Mouse (Mus musculus) neural tube, embryonic 11.5 days (tissue): ENCODE measurements around the gene 4933405L10Rik. TPM values are rescaled to one million over a fixed set of nuclear protein-coding genes. Genes with fewer than 3 reads are reported as not detected.

ENCODE experiments used
- ATAC-seq: fragments of 200-750 bp; cut with Nextera tagmentation; 2 replicates; pipeline ENCODE4 v1.8.0; 2017; ENCODE audit warnings: moderate number of reproducible peaks, mild to moderate bottlenecking, moderate TSS enrichment, moderate library complexity; ENCODE audit not compliant: insufficient read depth, low FRiP score, low TSS enrichment
- DNase-seq: peaks from one replicate; pipeline ENCODE4 v3.0.0-alpha.2; 2015; ENCODE audit warnings: low spot score
- H3K27ac ChIP-seq: fragments of 300-500 bp; sonication (generic); 2 replicates; pipeline ENCODE4 v1.5.1; 2014; ENCODE audit warnings: low read depth, mild to moderate bottlenecking, low read length
- H3K27me3 ChIP-seq: fragments of 300-500 bp; sonication (generic); 2 replicates; pipeline ENCODE4 v1.6.1; 2014; ENCODE audit warnings: mild to moderate bottlenecking, low read length, mixed read lengths; ENCODE audit not compliant: control insufficient read depth, insufficient read depth
- H3K36me3 ChIP-seq: fragments of 300-500 bp; sonication (generic); 2 replicates; pipeline ENCODE4 v1.6.1; 2014; ENCODE audit warnings: mild to moderate bottlenecking, low read length, moderate library complexity, mixed read lengths; ENCODE audit not compliant: control insufficient read depth, insufficient read depth
- H3K4me1 ChIP-seq: fragments of 300-500 bp; sonication (generic); 2 replicates; pipeline ENCODE4 v1.6.1; 2014; ENCODE audit warnings: low read length, mixed read lengths; ENCODE audit not compliant: control insufficient read depth, insufficient read depth
- H3K4me2 ChIP-seq: fragments of 300-500 bp; sonication (generic); 2 replicates; pipeline ENCODE4 v1.6.1; 2014; ENCODE audit warnings: low read depth, mild to moderate bottlenecking, moderate library complexity
- H3K4me3 ChIP-seq: fragments of 300-500 bp; sonication (generic); 2 replicates; pipeline ENCODE4 v1.5.1; 2014; ENCODE audit warnings: low read depth, low read length
- H3K9ac ChIP-seq: fragments of 300-500 bp; sonication (generic); 2 replicates; pipeline ENCODE4 v1.6.1; 2014; ENCODE audit warnings: mild to moderate bottlenecking, low read length
- H3K9me3 ChIP-seq: fragments of 300-500 bp; sonication (generic); 2 replicates; pipeline ENCODE4 v1.6.1; 2016; ENCODE audit warnings: low read length; ENCODE audit not compliant: control insufficient read depth
- WGBS: fragments of 180-500 bp; shearing (Covaris S2); extraction: QIAGEN DNeasy Blood & Tissue Kit; methylation state at CpG from one replicate; pipeline ENCODE4 v1.1.7; 2014; 5-methylcytosine and 5-hydroxymethylcytosine counted together
- polyA plus RNA-seq: library from polyadenylated mRNA; unstranded; fragments of >200 nt; fragmentation: Nextera tagmentation; extraction: Ambion mirVana; gene quantifications from 2 replicates; pipeline ENCODE4 v1.2.1, GENCODE M21; 2014

Gene 4933405L10Rik
- polyA plus RNA-seq, 1 experiment from 2014 or later, result not detected

- 92% methylated on average over 17 of the region's 17 CpGs for WGBS
- no peak overlapping the region for H3K4me2 ChIP-seq
Observed at GRCm38 (mm10) chr8:105697196-105697780, 10.2 kb upstream of the 4933405L10Rik start.

DNA sequence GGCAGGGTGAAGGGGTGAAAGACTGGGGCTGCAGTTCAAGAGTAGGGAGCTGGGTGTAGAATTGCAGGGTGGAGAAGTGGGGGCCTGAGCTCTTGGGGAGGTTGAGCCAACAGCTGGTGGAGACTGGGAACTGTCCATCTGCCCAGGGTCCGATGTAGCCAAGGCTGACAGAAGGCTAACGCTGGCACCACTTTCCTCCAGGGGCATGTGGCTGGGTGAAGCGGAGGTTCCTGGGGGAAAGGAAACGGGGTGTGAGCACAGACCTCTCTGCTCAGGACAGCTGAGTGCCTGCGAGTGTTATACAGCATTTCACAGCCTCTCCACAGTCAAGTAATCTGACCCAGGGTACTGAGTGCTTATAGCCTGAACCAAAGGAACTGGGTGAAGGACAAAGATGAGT lies 8.7 kb upstream of the 4933405L10Rik start:
- Histone ChIP-seq H3K4me1 (peaks cover 16% of the 10 kb centered on the region), H3K9ac (no peak overlapping the region), H3K27ac (no peak overlapping the region), H3K36me3 (peaks cover 12% of the 10 kb centered on the region), H3K4me3 (no peak overlapping the region), H3K9me3 (no peaks in the 10 kb centered on the region), H3K27me3 (no peaks in the 10 kb centered on the region), H3K4me2 (no peak overlapping the region)
- 90% methylated on average over 5 of the region's 5 CpGs for WGBS
- no peak for ATAC-seq
- no peak for DNase-seq

More at GRCm38 (mm10) chr8:105697196-105697780, 10.2 kb upstream of the 4933405L10Rik start:
- H3K9ac ChIP-seq, result no peak overlapping the region
- H3K27me3 ChIP-seq, result no peaks in the 10 kb centered on the region
- H3K9me3 ChIP-seq, result no peaks in the 10 kb centered on the region
- DNase-seq (no peak), ATAC-seq (no peak)
- no peak overlapping the region for H3K4me3 ChIP-seq
- H3K27ac ChIP-seq, result no peak overlapping the region
- peaks cover 13% of the 10 kb centered on the region for H3K4me1 ChIP-seq
- H3K36me3 ChIP-seq, result peaks cover 8% of the 10 kb centered on the region

DNA sequence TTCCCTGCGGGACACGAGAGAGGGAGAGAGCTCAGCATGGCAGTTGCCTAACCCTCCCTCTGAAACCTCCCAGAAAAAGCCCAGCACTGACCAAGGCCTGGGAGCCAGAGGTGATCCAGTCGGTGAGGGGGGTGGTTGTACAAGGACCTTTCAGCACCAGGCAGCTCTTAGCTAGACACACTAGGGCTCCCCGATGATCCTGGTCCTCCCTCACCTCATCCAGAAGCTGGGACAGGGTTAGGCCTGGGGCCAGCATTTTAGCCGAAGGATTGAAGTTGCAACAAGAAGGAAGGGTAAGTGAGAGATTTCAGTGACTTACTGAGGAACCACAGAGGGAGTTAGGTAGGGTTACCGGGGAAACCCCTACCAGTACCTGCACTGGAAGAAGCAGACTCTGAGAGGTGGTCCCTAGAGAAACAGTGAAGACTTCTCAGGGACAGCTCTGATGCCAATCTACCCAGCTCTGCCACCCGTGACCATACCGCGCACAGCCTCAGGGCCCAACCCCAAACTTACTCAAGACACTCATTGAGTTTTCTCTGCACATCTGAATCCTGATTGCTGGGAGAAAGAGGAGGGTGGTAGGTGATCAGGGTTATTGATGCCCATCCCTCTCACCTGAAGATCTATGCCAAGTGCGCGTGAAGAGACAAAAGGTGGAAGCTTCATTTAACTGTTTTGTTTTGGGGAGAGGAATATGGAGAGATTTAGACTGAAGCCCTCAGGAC lies 7.8 kb upstream of the 4933405L10Rik start:
- H3K27me3 ChIP-seq, result no peaks in the 10 kb centered on the region
- no peak overlapping the region for H3K27ac ChIP-seq
- no peak overlapping the region; the same call in 1 of the 2 replicates for H3K9ac ChIP-seq
- 91% methylated on average over 11 of the region's 11 CpGs for WGBS
- no peak for DNase-seq
- peaks cover 16% of the 10 kb centered on the region for H3K36me3 ChIP-seq
- no peaks in the 10 kb centered on the region for H3K9me3 ChIP-seq
- H3K4me2 ChIP-seq, result peak overlapping the region; percentile 90
- no peak for ATAC-seq
- peak overlapping the region; percentile 56 for H3K4me3 ChIP-seq
- H3K4me1 ChIP-seq, result peaks cover 13% of the 10 kb centered on the region

DNA sequence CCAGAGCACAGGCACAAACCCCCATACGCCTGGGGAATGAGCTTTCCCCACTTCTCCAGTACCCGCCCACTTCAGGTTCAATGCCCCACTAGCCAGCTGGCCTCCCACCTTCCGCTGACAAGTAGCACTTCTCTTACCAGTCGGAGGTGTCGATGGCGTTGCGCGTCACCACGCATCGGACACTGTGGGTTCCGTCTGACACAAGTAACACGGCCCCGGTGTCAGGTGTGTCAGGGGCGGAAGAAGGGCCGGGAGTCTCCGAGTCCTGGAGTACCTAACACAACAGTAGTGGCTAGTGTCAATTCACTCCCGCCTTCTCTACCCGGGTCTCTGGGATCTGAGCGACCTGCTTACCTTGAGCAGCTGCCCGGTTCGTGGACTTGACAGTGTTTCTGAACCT lies 6.9 kb upstream of the 4933405L10Rik start:
- Histone ChIP-seq H3K27me3 (no peaks in the 10 kb centered on the region), H3K36me3 (peaks cover 16% of the 10 kb centered on the region), H3K27ac (no peak overlapping the region), H3K4me1 (peaks cover 13% of the 10 kb centered on the region), H3K4me2 (peak overlapping the region; percentile 90), H3K4me3 (peak overlapping the region; percentile 56), H3K9me3 (no peaks in the 10 kb centered on the region), H3K9ac (peak overlapping the region; percentile 62)
- 0% methylated on average over 21 of the region's 21 CpGs for WGBS
- ATAC-seq (peak; percentile 33), DNase-seq (no peak)

DNA sequence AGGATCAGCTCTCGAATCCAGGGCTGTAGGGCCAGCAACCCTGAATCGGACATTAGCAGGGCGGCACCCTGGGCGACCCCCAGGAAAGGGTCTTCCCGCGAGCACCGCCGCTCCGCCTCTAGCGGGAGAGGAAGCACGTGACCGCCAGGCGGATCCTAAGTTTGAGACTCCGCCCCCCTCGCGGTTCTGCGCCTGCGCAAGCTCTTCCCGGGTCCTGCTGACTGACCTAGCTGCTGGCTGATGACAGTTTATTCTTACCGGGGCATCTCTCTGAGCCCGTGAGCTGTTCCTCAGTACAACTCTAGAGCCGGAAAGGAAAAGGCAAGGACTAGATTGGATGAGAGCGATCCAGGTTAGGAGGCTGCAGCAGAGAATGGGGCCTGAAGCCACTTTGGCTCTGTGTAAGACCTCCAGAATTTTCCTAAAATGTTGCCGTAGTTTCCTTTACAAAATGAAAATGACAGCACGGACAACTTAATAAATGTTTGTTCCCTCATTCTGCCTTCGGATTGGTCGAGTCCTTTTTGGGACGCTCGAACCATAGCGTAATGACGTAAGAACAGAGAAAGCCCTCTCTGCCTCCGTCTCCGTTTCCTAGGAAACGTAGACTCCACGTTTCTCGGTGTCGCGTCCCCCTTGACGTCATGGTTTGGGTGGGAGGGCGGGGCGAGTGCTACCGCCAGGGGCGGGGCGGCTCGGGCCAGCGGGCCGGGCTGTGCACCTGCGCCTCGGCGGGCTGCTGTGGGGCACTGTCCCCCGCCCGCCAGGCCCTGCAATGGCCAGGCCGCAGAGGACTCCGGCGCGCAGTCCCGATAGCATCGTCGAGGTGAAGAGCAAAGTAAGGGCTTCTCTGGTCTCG lies 6.3 kb upstream of the 4933405L10Rik start, which contains the start of the genes Acd and Pard6a:
Gene Acd, minus strand, starts transcription at position 137 of the 859 bp plus-strand sequence.
Gene Pard6a, plus strand, starts transcription at position 183 of the 859 bp plus-strand sequence.
- Histone ChIP-seq H3K36me3 (peaks cover 16% of the 10 kb centered on the region), H3K4me1 (peaks cover 13% of the 10 kb centered on the region), H3K9me3 (no peaks in the 10 kb centered on the region), H3K4me2 (peak within 1 kb of the TSS; percentile 90), H3K27ac (peak within 1 kb of the TSS; percentile 82), H3K4me3 (peak within 1 kb of the TSS; percentile 56), H3K27me3 (no peaks in the 10 kb centered on the region), H3K9ac (peak within 1 kb of the TSS; percentile 62)
- peak; percentile 97 for DNase-seq
- WGBS, result 0% methylated on average over 57 of the region's 60 CpGs
- peak; percentile 76 for ATAC-seq

DNA sequence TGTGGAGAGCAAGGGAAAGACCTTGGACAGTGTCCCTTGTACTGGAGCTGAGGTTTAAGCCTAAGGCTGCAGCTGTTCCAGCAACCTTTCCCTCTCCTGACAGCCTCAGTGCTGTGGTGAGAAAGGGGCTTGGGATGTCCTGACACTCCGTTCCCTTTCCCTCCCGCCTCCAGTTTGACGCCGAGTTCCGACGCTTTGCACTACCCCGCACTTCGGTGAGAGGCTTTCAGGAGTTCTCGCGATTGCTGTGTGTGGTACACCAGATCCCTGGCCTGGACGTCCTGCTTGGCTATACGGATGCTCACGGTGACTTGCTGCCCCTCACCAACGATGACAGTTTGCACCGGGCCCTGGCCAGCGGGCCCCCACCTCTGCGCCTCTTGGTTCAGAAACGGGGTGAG lies 5.5 kb upstream of the 4933405L10Rik start:
- ATAC-seq (peak; percentile 3; the same call in 1 of the 2 replicates), DNase-seq (peak; percentile 36)
- H3K4me3 ChIP-seq, result peak overlapping the region; percentile 56
- H3K9ac ChIP-seq, result peak overlapping the region; percentile 33
- H3K27ac ChIP-seq, result peak overlapping the region; percentile 42
- H3K4me2 ChIP-seq, result peak overlapping the region; percentile 90
- 42% methylated on average over 18 of the region's 18 CpGs for WGBS
- peaks cover 13% of the 10 kb centered on the region for H3K36me3 ChIP-seq
- peaks cover 21% of the 10 kb centered on the region for H3K4me1 ChIP-seq
- no peaks in the 10 kb centered on the region for H3K27me3 ChIP-seq
- no peaks in the 10 kb centered on the region for H3K9me3 ChIP-seq

DNA sequence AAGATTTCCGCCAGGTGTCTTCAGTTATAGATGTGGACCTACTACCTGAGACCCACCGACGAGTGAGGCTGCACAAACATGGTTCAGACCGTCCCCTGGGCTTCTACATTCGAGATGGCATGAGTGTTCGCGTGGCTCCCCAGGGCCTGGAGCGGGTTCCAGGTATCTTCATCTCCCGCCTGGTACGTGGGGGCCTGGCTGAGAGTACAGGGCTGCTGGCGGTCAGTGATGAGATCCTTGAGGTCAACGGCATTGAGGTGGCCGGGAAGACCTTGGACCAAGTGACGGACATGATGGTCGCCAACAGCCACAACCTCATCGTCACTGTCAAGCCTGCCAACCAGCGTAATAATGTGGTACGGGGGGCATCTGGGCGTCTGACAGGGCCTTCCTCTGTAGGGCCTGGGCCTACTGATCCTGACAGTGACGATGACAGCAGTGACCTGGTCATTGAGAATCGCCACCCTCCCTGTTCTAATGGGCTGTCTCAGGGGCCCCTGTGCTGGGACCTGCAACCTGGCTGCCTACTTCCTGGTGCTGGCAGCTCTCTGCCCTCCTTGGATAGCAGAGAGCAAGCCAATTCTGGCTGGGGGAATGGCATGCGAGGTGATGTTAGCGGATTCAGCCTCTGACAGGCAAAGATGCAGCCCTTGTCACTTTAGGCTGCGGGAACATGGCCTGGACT lies 4.6 kb upstream of the 4933405L10Rik start:
- DNase-seq, result no peak
- no peak overlapping the region for H3K4me3 ChIP-seq
- no peak for ATAC-seq
- H3K36me3 ChIP-seq, result peaks cover 11% of the 10 kb centered on the region
- 91% methylated on average over 24 of the region's 24 CpGs for WGBS
- H3K27me3 ChIP-seq, result no peaks in the 10 kb centered on the region
- peaks cover 22% of the 10 kb centered on the region for H3K4me1 ChIP-seq
- H3K9ac ChIP-seq, result no peak overlapping the region
- H3K27ac ChIP-seq, result no peak overlapping the region
- no peak overlapping the region for H3K4me2 ChIP-seq
- no peaks in the 10 kb centered on the region for H3K9me3 ChIP-seq

DNA sequence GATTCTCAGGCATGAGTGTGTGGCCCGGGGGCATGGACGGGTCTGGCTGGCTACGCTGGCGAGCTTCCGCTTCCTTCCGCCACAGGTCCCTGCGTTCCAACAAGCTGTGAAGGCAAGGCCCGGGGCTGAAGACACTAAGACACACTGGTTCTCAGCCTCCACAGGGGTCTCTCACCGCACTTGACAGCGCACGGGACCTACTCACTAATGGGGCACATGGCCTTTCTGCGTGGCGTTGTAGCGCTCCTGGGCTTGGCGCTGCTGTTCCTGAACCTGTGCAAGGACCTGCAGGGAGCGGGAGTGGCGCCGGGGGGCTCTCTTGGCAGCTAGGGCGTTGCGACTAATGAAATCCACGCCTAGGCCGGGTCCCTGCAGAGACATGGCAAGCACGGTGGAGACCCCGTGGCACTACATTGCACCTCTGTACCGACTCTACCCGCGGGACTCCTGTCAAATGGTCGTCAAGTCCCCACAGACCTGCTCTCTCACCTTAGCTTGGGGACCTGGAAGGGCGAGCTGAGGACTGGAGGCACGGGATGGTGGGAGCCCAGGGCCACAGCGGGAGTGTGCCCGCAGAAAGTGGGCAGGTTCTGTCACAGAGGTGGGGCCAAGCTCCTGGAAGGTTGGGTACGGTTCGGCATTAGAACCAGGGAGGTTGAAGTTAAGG lies 3.2 kb upstream of the 4933405L10Rik start:
- no peaks in the 10 kb centered on the region for H3K9me3 ChIP-seq
- ATAC-seq (no peak), DNase-seq (no peak)
- peaks cover 8% of the 10 kb centered on the region for H3K36me3 ChIP-seq
- no peak overlapping the region for H3K4me2 ChIP-seq
- no peak overlapping the region for H3K27ac ChIP-seq
- H3K9ac ChIP-seq, result no peak overlapping the region
- no peaks in the 10 kb centered on the region for H3K27me3 ChIP-seq
- WGBS, result 94% methylated on average over 34 of the region's 34 CpGs
- no peak overlapping the region for H3K4me3 ChIP-seq
- H3K4me1 ChIP-seq, result peaks cover 22% of the 10 kb centered on the region
